In genomic region chr1:133697935-133698620, GRCm38 (mm10) we compare ENCODE assay signal across 25 mouse cellular contexts. TPM values are rescaled to one million over a fixed set of nuclear protein-coding genes. Genes with fewer than 3 reads are reported as not detected.
DNase-seq lines count a peak whose midpoint lies in the region; TF ChIP-seq lines count a peak whose summit lies in the region.
"Had no signal": no experiment of that assay in that cellular context is flagged by ENCODE, and none has a peak within 500 bp of the region (broad histone marks: within the 10 kb centered on the region; RNA-seq: fewer than 3 reads in every experiment).

No protein-coding gene starts in this region.

- no peak overlapping the region for H3ac ChIP-seq in myocyte (ENCODE audit: control insufficient read depth, insufficient read length)

- H3K4me2 ChIP-seq in myocyte (ENCODE audit: low read depth): no peak overlapping the region
- H3K4me2 ChIP-seq: embryonic facial prominence, embryonic 13.5 days; forebrain, embryonic 12.5 days; forebrain, embryonic 15.5 days; heart, embryonic 11.5 days; hindbrain, embryonic 12.5 days; hindbrain, embryonic 15.5 days had no signal

- DNase-seq in A20 (ENCODE audit: low read depth, low spot score): peak; percentile 88
- DNase-seq in B cell, adult 2 months: peak; percentile 39 to 52
- peak; percentile 16 for DNase-seq in splenic B cell, adult 2 months (ENCODE audit: low read depth, low spot score)
- DNase-seq in thymus, postnatal 14 days: no peak
- no peak for DNase-seq in layer of hippocampus, adult 9-10 months (ENCODE audit: low spot score)
- DNase-seq: adrenal gland, adult 2 months; adrenal gland, postnatal 14 days; cerebellum, adult 11-12 months; cerebellum, adult 8-10 months; cerebellum, postnatal 10 days; cerebellum, postnatal 36 days; embryo, embryonic 11 days; gastrocnemius, postnatal 10 days; heart, adult 11 months had no signal

- no peak for TF ChIP-seq POLR2A in myocyte (IDR thresholded peaks at IDR 0.05; ENCODE audit: insufficient read length, low read depth)

- H3K36me3 ChIP-seq in myocyte (ENCODE audit: control insufficient read depth, insufficient read depth): peaks cover under 1% of the 10 kb centered on the region
- no peaks in the 10 kb centered on the region for H3K36me3 ChIP-seq in splenic B cell, adult 2 months (ENCODE audit: control insufficient read depth, insufficient read depth, low read length, poor library complexity, severe bottlenecking)
- H3K36me3 ChIP-seq: embryonic facial prominence, embryonic 10.5 days; forebrain, embryonic 12.5 days; forebrain, embryonic 15.5 days; hindbrain, embryonic 12.5 days; hindbrain, embryonic 15.5 days had no signal

- H3K27me3 ChIP-seq in myocyte (ENCODE audit: control insufficient read depth, insufficient read depth, insufficient read length): no peaks in the 10 kb centered on the region
- no peaks in the 10 kb centered on the region for H3K27me3 ChIP-seq in splenic B cell, adult 2 months (ENCODE audit: control insufficient read depth, insufficient read depth, low read length, poor library complexity, severe bottlenecking)
- H3K27me3 ChIP-seq: embryonic facial prominence, embryonic 13.5 days; forebrain, embryonic 15.5 days; hindbrain, embryonic 12.5 days; hindbrain, embryonic 15.5 days had no signal

- no peaks in the 10 kb centered on the region for H3K79me2 ChIP-seq in myocyte (ENCODE audit: control insufficient read depth, insufficient read depth)

- no peak overlapping the region for H3K4me3 ChIP-seq in myocyte
- H3K4me3 ChIP-seq: embryonic facial prominence, embryonic 10.5 days; embryonic facial prominence, embryonic 13.5 days; erythroblast, embryonic 14.5 days; forebrain, embryonic 12.5 days; forebrain, embryonic 15.5 days; hindbrain, embryonic 12.5 days; hindbrain, embryonic 15.5 days had no signal

TF ChIP-seq in myocyte, 11 proteins besides CTCF, POLR2A, EP300 and RAD21:
- TF ChIP-seq MAX (IDR thresholded peaks at IDR 0.05; ENCODE audit: low read depth) (no peak), E2F4 (IDR thresholded peaks at IDR 0.05; ENCODE audit: insufficient read depth) (no peak), TCF12 (IDR thresholded peaks at IDR 0.05; ENCODE audit: insufficient read depth, poor library complexity, severe bottlenecking) (no peak), REST (IDR thresholded peaks at IDR 0.05; ENCODE audit: insufficient read depth, insufficient read length) (no peak), MYOD1 (IDR thresholded peaks at IDR 0.05; ENCODE audit: control insufficient read depth in 1 of 3, insufficient read length in 2 of 3, low read depth in 2 of 3) (no peak), POLR2AphosphoS2 (IDR thresholded peaks at IDR 0.05; ENCODE audit: insufficient read length, low read depth) (peak; percentile 52), USF1 (IDR thresholded peaks at IDR 0.05; ENCODE audit: low read depth) (no peak)

RNA-seq across cellular contexts. Expression of gene Lax1, which starts 8.2 kb away (rescaled TPM):
- 0.05 TPM for polyA plus RNA-seq in myocyte (2012; fragmentation: generic; extraction: Trizol)
- polyA plus RNA-seq: forebrain, embryonic 15.5 days had no signal

RNA-seq across cellular contexts. Expression of gene Gm38394, which starts 37.0 kb away (rescaled TPM):
- polyA plus RNA-seq in myocyte (2012; fragmentation: generic; extraction: Trizol): 2.6 TPM

RNA-seq across cellular contexts. Expression of gene Zbed6, which starts 37.4 kb away (rescaled TPM):
- 3.2 TPM for polyA plus RNA-seq in myocyte (2012; fragmentation: generic; extraction: Trizol)
- polyA plus RNA-seq: adrenal gland, adult 2 months; embryonic facial prominence, embryonic 10.5 days; embryonic facial prominence, embryonic 13.5 days; erythroblast, embryonic 14.5 days; forebrain, embryonic 12.5 days; forebrain, embryonic 15.5 days; heart, embryonic 11.5 days; heart, embryonic 14.5 days; heart, postnatal 0 days; hindbrain, embryonic 12.5 days; hindbrain, embryonic 15.5 days had no signal

Comparison
In these comparisons a context has a peak if more than half of its experiments do, and no peak if none do; other contexts are left out.
1. DNase-seq: peak in A20 (single experiment), B cell, adult 2 months (2 of 2) and splenic B cell, adult 2 months (single experiment); none in thymus, postnatal 14 days (single experiment) and layer of hippocampus, adult 9-10 months (single experiment).